Mouse (Mus musculus) heart, postnatal 0 days (tissue): ENCODE results near the gene Ccser1. TPM values are rescaled to one million over a fixed set of nuclear protein-coding genes. Genes with fewer than 3 reads are reported as not detected.

Experiments used
- ATAC-seq: fragments of 200-750 bp; cut with Nextera tagmentation; 2 replicates; pipeline ENCODE4 v1.8.0; 2017; ENCODE audit warnings: low read depth, moderate number of reproducible peaks, moderate library complexity; ENCODE audit not compliant: insufficient read depth
- DNase-seq: peaks from one replicate; pipeline ENCODE4 v3.0.0-alpha.2; 2016; ENCODE audit warnings: low spot score
- H3K27ac ChIP-seq: fragments of 300-500 bp; sonication (generic); 2 replicates; pipeline ENCODE4 v1.5.1; 2014; ENCODE audit warnings: low read depth, mild to moderate bottlenecking
- H3K27me3 ChIP-seq: fragments of 300-500 bp; sonication (generic); 2 replicates; pipeline ENCODE4 v1.6.1; 2014; ENCODE audit warnings: low read length, mixed read lengths; ENCODE audit not compliant: control insufficient read depth, insufficient read depth
- H3K36me3 ChIP-seq: fragments of 300-500 bp; sonication (generic); replicated peaks from 2 replicates; pipeline ENCODE4 v1.6.1; 2014; ENCODE audit warnings: low read length, mixed read lengths; ENCODE audit not compliant: control insufficient read depth, insufficient read depth
- H3K4me1 ChIP-seq: fragments of 300-500 bp; sonication (generic); 2 replicates; pipeline ENCODE4 v1.6.1; 2014; ENCODE audit warnings: antibody characterized with exemption; ENCODE audit not compliant: control insufficient read depth, insufficient read depth
- H3K4me2 ChIP-seq: fragments of 300-500 bp; sonication (generic); 2 replicates; pipeline ENCODE4 v1.6.1; 2014; ENCODE audit warnings: low read depth, mild to moderate bottlenecking, low read length, moderate library complexity
- H3K4me3 ChIP-seq: fragments of 300-500 bp; sonication (generic); 2 replicates; pipeline ENCODE4 v1.5.1; 2014; ENCODE audit warnings: low read depth, low read length
- H3K9ac ChIP-seq: fragments of 300-500 bp; sonication (generic); replicated peaks from 2 replicates; pipeline ENCODE4 v1.6.1; 2014; ENCODE audit warnings: low read depth, low read length, mixed read lengths
- H3K9me3 ChIP-seq: fragments of 300-500 bp; sonication (generic); replicated peaks from 2 replicates; pipeline ENCODE4 v1.6.1; 2016; ENCODE audit warnings: low read length; ENCODE audit not compliant: control insufficient read depth
- CTCF ChIP-seq: IDR thresholded peaks from 2 replicates; pipeline ENCODE4 v1.5.1; 2016; ENCODE audit warnings: antibody characterized with exemption, control low read depth, low read depth
- EP300 ChIP-seq: IDR thresholded peaks from 2 replicates; pipeline ENCODE4 v1.6.1; 2016; ENCODE audit warnings: antibody characterized with exemption, low read depth
- WGBS: fragments of 180-500 bp; shearing (Covaris S2); extraction: QIAGEN DNeasy Blood & Tissue Kit; methylation state at CpG from one replicate; pipeline ENCODE4 v1.1.7; 2014; 5-methylcytosine and 5-hydroxymethylcytosine counted together
- polyA plus RNA-seq: library from polyadenylated mRNA; unstranded; fragments of >200 nt; fragmentation: Nextera tagmentation; extraction: Ambion mirVana; gene quantifications from 2 replicates; pipeline ENCODE4 v1.2.1, GENCODE M21; 2015
- total RNA-seq: library from RNA; depleted of rRNA; stranded (reverse); fragments of >200 nt; gene quantifications from 2 replicates; pipeline ENCODE4 v1.2.3, GENCODE M21; 2014; ENCODE audit warnings: low replicate concordance; rRNA removed

Ccser1 gene
- total RNA-seq (0.34 and 1.9 TPM in 2 replicates), polyA plus RNA-seq (1.4 TPM in 2 replicates)

- ATAC-seq (peak; percentile 90), DNase-seq (peak; percentile 53)
- H3K4me1 ChIP-seq: no peaks in the 10 kb centered on the region
- WGBS: under 1% methylated on average over 71 of the region's 105 CpGs
- H3K27me3 ChIP-seq: peaks cover 7% of the 10 kb centered on the region; the same call in 1 of the 2 replicates
- H3K4me3 ChIP-seq: peak within 1 kb of the TSS; percentile 67
- no peaks in the 10 kb centered on the region for H3K9me3 ChIP-seq
- H3K36me3 ChIP-seq: no peaks in the 10 kb centered on the region
- peak within 1 kb of the TSS; percentile 42 for H3K9ac ChIP-seq
- peak within 1 kb of the TSS; percentile 43; the same call in 1 of the 2 replicates for H3K27ac ChIP-seq
- peak within 1 kb of the TSS; percentile 96 for H3K4me2 ChIP-seq
- TF ChIP-seq EP300: no peak
- TF ChIP-seq CTCF: no peak
Observed at GRCm38 (mm10) chr6:61179949-61180755, at the start of gene Ccser1. Gene Ccser1, plus strand, starts transcription at chr6:61180324.

- TF ChIP-seq EP300 (no peak), CTCF (no peak)
- Histone ChIP-seq H3K4me1 (no peaks in the 10 kb centered on the region), H3K27ac (no peak overlapping the region), H3K9me3 (no peaks in the 10 kb centered on the region), H3K9ac (no peak overlapping the region), H3K4me2 (no peak overlapping the region), H3K4me3 (no peak overlapping the region), H3K27me3 (no peaks in the 10 kb centered on the region), H3K36me3 (no peaks in the 10 kb centered on the region)
- ATAC-seq (no peak), DNase-seq (no peak)
- WGBS: 74% methylated on average over 2 of the region's 2 CpGs
Observed at GRCm38 (mm10) chr6:61136436-61136835, 43.7 kb upstream of the Ccser1 start.

GRCm38 (mm10) chr6:61143031-61143430, 37.1 kb upstream of the Ccser1 start:
- Histone ChIP-seq H3K4me1 (no peaks in the 10 kb centered on the region), H3K4me3 (no peak overlapping the region), H3K4me2 (no peak overlapping the region), H3K9me3 (no peaks in the 10 kb centered on the region), H3K27ac (no peak overlapping the region), H3K9ac (no peak overlapping the region), H3K36me3 (no peaks in the 10 kb centered on the region), H3K27me3 (no peaks in the 10 kb centered on the region)
- no peak for TF ChIP-seq EP300
- no peak for TF ChIP-seq CTCF
- DNase-seq (no peak), ATAC-seq (no peak)
- 23% methylated on average over 1 of the region's 1 CpGs for WGBS

- no peak for DNase-seq
- Histone ChIP-seq H3K36me3 (no peaks in the 10 kb centered on the region), H3K27ac (no peak overlapping the region), H3K4me1 (no peaks in the 10 kb centered on the region), H3K4me3 (no peak overlapping the region), H3K9me3 (no peaks in the 10 kb centered on the region), H3K27me3 (no peaks in the 10 kb centered on the region), H3K4me2 (no peak overlapping the region), H3K9ac (no peak overlapping the region)
- TF ChIP-seq CTCF (no peak), EP300 (no peak)
- WGBS: 77% methylated on average over 3 of the region's 3 CpGs
- no peak for ATAC-seq
Observed at GRCm38 (mm10) chr6:61152924-61153323, 27.2 kb upstream of the Ccser1 start.

GRCm38 (mm10) chr6:61154654-61155053, 25.5 kb upstream of the Ccser1 start:
- 60% methylated on average over 6 of the region's 6 CpGs for WGBS
- TF ChIP-seq CTCF (no peak), EP300 (no peak)
- no peaks in the 10 kb centered on the region for H3K9me3 ChIP-seq
- DNase-seq: no peak
- H3K9ac ChIP-seq: no peak overlapping the region
- no peak for ATAC-seq
- no peak overlapping the region for H3K27ac ChIP-seq
- no peak overlapping the region for H3K4me2 ChIP-seq
- H3K4me3 ChIP-seq: no peak overlapping the region
- H3K36me3 ChIP-seq: no peaks in the 10 kb centered on the region
- H3K27me3 ChIP-seq: no peaks in the 10 kb centered on the region
- no peaks in the 10 kb centered on the region for H3K4me1 ChIP-seq
